Mouse (Mus musculus) brain, embryonic 14.5 days (tissue): Measurements from ENCODE around the gene Gys1.
A peak's percentile ranks its signal among the peaks of the same experiment; 100 is the strongest.

Source experiments
- CTCF ChIP-seq: fragments of 200-500 bp; IDR thresholded peaks from 2 replicates; pipeline ENCODE4 v1.5.1; 2012; ENCODE audit warnings: inconsistent platforms, mild to moderate bottlenecking, moderate library complexity, borderline replicate concordance; ENCODE audit not compliant: insufficient read depth, insufficient read length; ENCODE audit errors: extremely low read depth
- POLR2A ChIP-seq: fragments of 200-500 bp; IDR thresholded peaks from 2 replicates; pipeline ENCODE4 v1.6.1; 2012; ENCODE audit warnings: mild to moderate bottlenecking, inconsistent platforms, borderline replicate concordance; ENCODE audit not compliant: poor library complexity, insufficient read depth, insufficient read length, severe bottlenecking; ENCODE audit errors: extremely low read depth

DNA sequence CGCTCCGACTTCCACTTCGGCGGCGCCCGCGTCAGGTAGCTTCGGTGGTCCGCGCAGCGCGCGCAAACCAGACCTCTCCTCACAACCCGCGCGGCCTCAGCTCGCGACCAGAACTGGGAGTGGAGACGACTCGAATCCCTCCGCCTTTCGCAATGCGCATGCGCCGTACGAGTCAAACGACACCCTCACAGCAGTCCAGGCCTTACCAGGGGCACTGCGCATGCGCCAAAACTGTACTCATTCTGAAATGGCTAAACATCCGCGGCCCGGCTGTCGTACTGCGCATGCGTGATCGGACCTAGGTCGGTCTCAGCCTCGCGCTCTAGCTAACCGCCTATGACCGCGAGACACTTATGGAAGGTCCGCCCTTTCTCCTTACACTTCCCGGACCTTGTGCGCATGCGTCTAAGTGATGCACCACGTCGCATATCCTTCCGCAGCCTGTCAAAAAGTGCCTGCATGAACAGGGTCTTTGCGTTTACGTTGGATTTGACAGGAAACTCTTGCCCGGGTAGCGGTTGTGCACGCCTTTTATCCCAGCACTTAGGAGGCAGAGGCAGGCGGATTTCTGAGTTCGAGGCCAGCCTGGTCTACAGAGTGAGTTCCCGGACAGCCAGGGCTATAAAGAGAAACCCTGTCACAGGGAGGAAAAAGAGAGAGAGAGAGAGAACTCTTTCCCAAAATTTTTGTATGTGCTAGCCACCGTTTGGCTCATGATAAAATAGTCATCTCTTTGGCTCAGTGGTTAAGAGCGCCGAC lies 38.9 kb upstream of the Gys1 start, which contains the start of gene Snrnp70:
- peak; percentile 92 for TF ChIP-seq POLR2A
- TF ChIP-seq CTCF, result no peak
